Comparison of ENCODE assay signal across 10 mouse cellular contexts in the genomic region with DNA sequence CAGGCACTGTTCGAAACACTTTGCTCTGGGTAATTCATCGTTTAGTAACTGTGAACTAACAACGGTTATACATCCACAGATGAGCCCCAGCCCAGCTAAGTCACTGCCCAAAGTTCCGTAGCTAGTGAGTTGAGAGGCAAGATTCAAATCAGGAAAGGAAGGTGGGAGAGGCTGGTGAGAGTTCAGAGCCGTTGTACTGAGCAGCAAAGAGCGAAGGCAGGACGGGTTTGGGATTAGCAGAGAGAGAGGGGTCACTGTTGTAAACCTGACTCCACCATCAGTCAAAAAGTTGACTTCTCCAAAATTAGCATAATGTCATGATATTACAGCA.
DNase-seq lines count a peak whose midpoint lies in the region; ATAC-seq and TF ChIP-seq lines count a peak whose summit lies in the region.
"Had no signal": no experiment of that assay in that cellular context is flagged by ENCODE, and none has a peak within 500 bp of the region (broad histone marks: within the 10 kb centered on the region; RNA-seq: fewer than 3 reads in every experiment).

No protein-coding gene starts in this region.

- TF ChIP-seq CTCF in kidney, postnatal 0 days (IDR thresholded peaks at IDR 0.05; ENCODE audit: low read depth): no peak

- DNase-seq in kidney, postnatal 0 days (ENCODE audit: low spot score): no peak
- DNase-seq in kidney, postnatal 36 days: no peak
- no peak for DNase-seq in thymus, postnatal 25 days
- DNase-seq in cerebellum, postnatal 4 days (ENCODE audit: low spot score in 2 of 2): no peak
- no peak for DNase-seq in kidney, postnatal 10 days
- DNase-seq: thymus, adult 18-20 months had no signal

- H3K4me2 ChIP-seq in kidney, postnatal 0 days (ENCODE audit: low read length): peak overlapping the region; percentile 46
- peak overlapping the region; percentile 72 for H3K4me2 ChIP-seq in forebrain, embryonic 12.5 days
- H3K4me2 ChIP-seq in intestine, embryonic 15.5 days (replicated peaks): peak overlapping the region; percentile 76; the same call in 1 of the 2 replicates
- H3K4me2 ChIP-seq in neural tube, embryonic 13.5 days: peak overlapping the region; percentile 61

- H3K36me3 ChIP-seq in kidney, postnatal 0 days (ENCODE audit: insufficient read depth, low read length): peaks cover 5% of the 10 kb centered on the region; the same call in 1 of the 2 replicates
- peaks cover 9% of the 10 kb centered on the region; the same call in 1 of the 2 replicates for H3K36me3 ChIP-seq in forebrain, embryonic 12.5 days (replicated peaks)
- no peaks in the 10 kb centered on the region for H3K36me3 ChIP-seq in intestine, embryonic 15.5 days
- H3K36me3 ChIP-seq in neural tube, embryonic 13.5 days: peaks cover 6% of the 10 kb centered on the region
- H3K36me3 ChIP-seq: G1E had no signal

- H3K27me3 ChIP-seq in kidney, postnatal 0 days (ENCODE audit: insufficient read depth, low read length): no peaks in the 10 kb centered on the region
- peaks cover 4% of the 10 kb centered on the region; the same call in 1 of the 2 replicates for H3K27me3 ChIP-seq in forebrain, embryonic 12.5 days
- no peaks in the 10 kb centered on the region for H3K27me3 ChIP-seq in intestine, embryonic 15.5 days (replicated peaks)
- H3K27me3 ChIP-seq in neural tube, embryonic 13.5 days: no peaks in the 10 kb centered on the region

- H3K4me3 ChIP-seq in kidney, postnatal 0 days (replicated peaks; ENCODE audit: low read depth, low read length): peak overlapping the region; percentile 10; the same call in 1 of the 2 replicates
- H3K4me3 ChIP-seq in forebrain, embryonic 12.5 days (replicated peaks): peak overlapping the region; percentile 48
- no peak overlapping the region for H3K4me3 ChIP-seq in intestine, embryonic 15.5 days (replicated peaks)
- peak overlapping the region; percentile 37 for H3K4me3 ChIP-seq in neural tube, embryonic 13.5 days

- ATAC-seq in kidney, postnatal 0 days (replicated peaks; ENCODE audit: low FRiP score, low read depth): no peak
- ATAC-seq in forebrain, embryonic 12.5 days (ENCODE audit: low FRiP score): no peak
- no peak for ATAC-seq in intestine, embryonic 15.5 days
- no peak; the same call in 1 of the 2 replicates for ATAC-seq in neural tube, embryonic 13.5 days (ENCODE audit: low read depth)

- no peaks in the 10 kb centered on the region; the same call in 1 of the 2 replicates for H3K4me1 ChIP-seq in kidney, postnatal 0 days (replicated peaks; ENCODE audit: insufficient read depth, low read length)
- H3K4me1 ChIP-seq in forebrain, embryonic 12.5 days: peaks cover 30% of the 10 kb centered on the region
- no peaks in the 10 kb centered on the region for H3K4me1 ChIP-seq in intestine, embryonic 15.5 days (replicated peaks)
- peaks cover 37% of the 10 kb centered on the region for H3K4me1 ChIP-seq in neural tube, embryonic 13.5 days (replicated peaks)

- H3K9me3 ChIP-seq in kidney, postnatal 0 days (replicated peaks; ENCODE audit: low read length): no peaks in the 10 kb centered on the region
- no peaks in the 10 kb centered on the region for H3K9me3 ChIP-seq in forebrain, embryonic 12.5 days
- H3K9me3 ChIP-seq in intestine, embryonic 15.5 days: no peaks in the 10 kb centered on the region
- no peaks in the 10 kb centered on the region for H3K9me3 ChIP-seq in neural tube, embryonic 13.5 days

- no peak overlapping the region for H3K9ac ChIP-seq in kidney, postnatal 0 days (ENCODE audit: low read depth, low read length)
- H3K9ac ChIP-seq in forebrain, embryonic 12.5 days: peak overlapping the region; percentile 65
- no peak overlapping the region for H3K9ac ChIP-seq in intestine, embryonic 15.5 days
- H3K9ac ChIP-seq in neural tube, embryonic 13.5 days: peak overlapping the region; percentile 73

- WGBS in kidney, postnatal 0 days: 31% methylated on average over 7 of the region's 7 CpGs
- WGBS in forebrain, embryonic 12.5 days: 17% methylated on average over 7 of the region's 7 CpGs
- 32% methylated on average over 7 of the region's 7 CpGs for WGBS in intestine, embryonic 15.5 days
- 17% methylated on average over 7 of the region's 7 CpGs for WGBS in neural tube, embryonic 13.5 days

- no peak overlapping the region for H3K27ac ChIP-seq in kidney, postnatal 0 days
- H3K27ac ChIP-seq in forebrain, embryonic 12.5 days: no peak overlapping the region; the same call in 1 of the 2 replicates
- H3K27ac ChIP-seq in intestine, embryonic 15.5 days: no peak overlapping the region
- peak overlapping the region; percentile 79; the same call in 1 of the 2 replicates for H3K27ac ChIP-seq in neural tube, embryonic 13.5 days (replicated peaks)

Comparison
In these comparisons a context has a peak if more than half of its experiments do, and no peak if none do; other contexts are left out.
1. H3K9ac ChIP-seq: peak in forebrain, embryonic 12.5 days (single experiment) and neural tube, embryonic 13.5 days (single experiment); none in kidney, postnatal 0 days (single experiment) and intestine, embryonic 15.5 days (single experiment).
2. Peak in every context shown above with its lines, with median percentiles within 50 percentile points of each other: H3K4me2 ChIP-seq.